Mouse (Mus musculus): ENCODE measurements around the gene Pou3f1.

GRCm38 (mm10) chr4:124615986-124616385 is 40.6 kb upstream of the Pou3f1 start:
- TF ChIP-seq CTCF (IDR thresholded peaks at IDR 0.05; ENCODE audit: low read depth) = no peak
- TF ChIP-seq EP300 (IDR thresholded peaks at IDR 0.05; ENCODE audit: low read depth) = no peak

All from liver, postnatal 0 days (tissue).